Mouse (Mus musculus) limb, embryonic 10.5 days (tissue): ENCODE measurements around the gene AI182371. TPM values are rescaled to one million over a fixed set of nuclear protein-coding genes. Genes with fewer than 3 reads are reported as not detected.
A peak's percentile ranks its signal among the peaks of the same experiment; 100 is the strongest.

Experiments used
- DNase-seq: peaks from one replicate; pipeline ENCODE4 v3.0.0-alpha.2; 2017; ENCODE audit warnings: low spot score
- H3K27ac ChIP-seq: fragments of 300-500 bp; sonication (generic); 2 replicates; pipeline ENCODE4 v1.5.1; 2016; ENCODE audit warnings: mild to moderate bottlenecking
- H3K27me3 ChIP-seq: fragments of 300-500 bp; sonication (generic); 2 replicates; pipeline ENCODE4 v1.6.1; 2016; ENCODE audit warnings: low read depth, mild to moderate bottlenecking; ENCODE audit not compliant: poor library complexity, severe bottlenecking
- H3K36me3 ChIP-seq: fragments of 300-500 bp; sonication (generic); 2 replicates; pipeline ENCODE4 v1.6.1; 2016; ENCODE audit warnings: mild to moderate bottlenecking, moderate library complexity
- H3K4me1 ChIP-seq: fragments of 300-500 bp; sonication (generic); 2 replicates; pipeline ENCODE4 v1.6.1; 2016
- H3K4me3 ChIP-seq: fragments of 300-500 bp; sonication (generic); 2 replicates; pipeline ENCODE4 v1.5.1; 2016; ENCODE audit warnings: mild to moderate bottlenecking, moderate library complexity
- H3K9me3 ChIP-seq: fragments of 300-500 bp; sonication (generic); replicated peaks from 2 replicates; pipeline ENCODE4 v1.6.1; 2016; ENCODE audit warnings: mild to moderate bottlenecking
- WGBS: fragments of 180-500 bp; shearing (Covaris S2); methylation state at CpG from one replicate; pipeline ENCODE4 v1.1.7; 2016; 5-methylcytosine and 5-hydroxymethylcytosine counted together
- polyA plus RNA-seq: library from polyadenylated mRNA; unstranded; fragments of >200 nt; fragmentation: Nextera tagmentation; extraction: Ambion mirVana; gene quantifications from 2 replicates; pipeline ENCODE4 v1.2.1, GENCODE M21; 2016

AI182371 gene
- polyA plus RNA-seq, result 0.45 TPM in 1 of 2 replicates, not detected in the other

- H3K27ac ChIP-seq, result no peak within 1 kb of the TSS
These were observed at the start of gene AI182371 for GRCm38 (mm10) chr2:35101443-35101842. AI182371 (minus strand) TSS chr2:35101543.

GRCm38 (mm10) chr2:35148806-35149205 is 47.5 kb upstream of the AI182371 start:
- H3K4me1 ChIP-seq, result no peaks in the 10 kb centered on the region
- no peaks in the 10 kb centered on the region for H3K27me3 ChIP-seq
- H3K9me3 ChIP-seq, result no peaks in the 10 kb centered on the region
- H3K4me3 ChIP-seq, result no peak overlapping the region
- no peak overlapping the region for H3K27ac ChIP-seq
- peaks cover 100% of the 10 kb centered on the region for H3K36me3 ChIP-seq
- no peak for DNase-seq
- WGBS, result 94% methylated on average over 10 of the region's 10 CpGs

More at GRCm38 (mm10) chr2:35101443-35101842, at the start of gene AI182371:
- DNase-seq, result no peak
- Histone ChIP-seq H3K36me3 (no peaks in the 10 kb centered on the region), H3K4me1 (no peaks in the 10 kb centered on the region), H3K9me3 (no peaks in the 10 kb centered on the region), H3K4me3 (no peak within 1 kb of the TSS), H3K27me3 (no peaks in the 10 kb centered on the region)
- 93% methylated on average over 3 of the region's 3 CpGs for WGBS

- peaks cover 99% of the 10 kb centered on the region for H3K36me3 ChIP-seq
- no peak for DNase-seq
- H3K4me3 ChIP-seq, result no peak overlapping the region
- H3K9me3 ChIP-seq, result no peaks in the 10 kb centered on the region
- no peaks in the 10 kb centered on the region for H3K27me3 ChIP-seq
- H3K27ac ChIP-seq, result no peak overlapping the region
- H3K4me1 ChIP-seq, result no peaks in the 10 kb centered on the region
- WGBS, result 92% methylated on average over 3 of the region's 3 CpGs
These were observed 40.3 kb upstream of the AI182371 start for GRCm38 (mm10) chr2:35141673-35142072.

- no peaks in the 10 kb centered on the region for H3K27me3 ChIP-seq
- H3K36me3 ChIP-seq, result peaks cover 93% of the 10 kb centered on the region
- no peak overlapping the region for H3K27ac ChIP-seq
- no peak overlapping the region for H3K4me3 ChIP-seq
- WGBS, result 96% methylated on average over 1 of the region's 1 CpGs
- no peak for DNase-seq
- H3K4me1 ChIP-seq, result no peaks in the 10 kb centered on the region
- no peaks in the 10 kb centered on the region for H3K9me3 ChIP-seq
These were observed 37.2 kb upstream of the AI182371 start for GRCm38 (mm10) chr2:35138576-35138975.

DNA sequence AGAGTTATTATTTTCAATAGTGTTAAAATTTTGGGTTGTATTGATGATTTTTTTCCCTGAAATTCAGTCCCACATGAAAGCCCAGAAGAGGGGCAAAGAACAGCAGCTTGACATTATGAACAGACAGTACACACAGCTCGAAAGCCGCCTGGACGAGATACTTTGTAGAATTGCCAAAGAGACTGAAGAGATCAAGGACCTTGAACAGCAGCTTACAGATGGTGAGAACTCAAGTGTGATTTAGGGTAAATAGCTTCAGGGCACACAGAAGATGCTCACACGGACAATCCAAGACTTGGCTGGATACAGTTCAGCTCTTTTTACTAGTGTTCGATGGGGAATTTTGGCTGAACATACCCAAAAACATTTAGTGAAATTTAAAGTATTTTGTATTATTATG is 32.5 kb upstream of the AI182371 start:
- Histone ChIP-seq H3K36me3 (peaks cover 50% of the 10 kb centered on the region), H3K9me3 (no peaks in the 10 kb centered on the region), H3K4me3 (no peak overlapping the region), H3K27ac (no peak overlapping the region), H3K4me1 (peaks cover 12% of the 10 kb centered on the region), H3K27me3 (no peaks in the 10 kb centered on the region)
- WGBS, result 80% methylated on average over 5 of the region's 5 CpGs
- no peak for DNase-seq

DNA sequence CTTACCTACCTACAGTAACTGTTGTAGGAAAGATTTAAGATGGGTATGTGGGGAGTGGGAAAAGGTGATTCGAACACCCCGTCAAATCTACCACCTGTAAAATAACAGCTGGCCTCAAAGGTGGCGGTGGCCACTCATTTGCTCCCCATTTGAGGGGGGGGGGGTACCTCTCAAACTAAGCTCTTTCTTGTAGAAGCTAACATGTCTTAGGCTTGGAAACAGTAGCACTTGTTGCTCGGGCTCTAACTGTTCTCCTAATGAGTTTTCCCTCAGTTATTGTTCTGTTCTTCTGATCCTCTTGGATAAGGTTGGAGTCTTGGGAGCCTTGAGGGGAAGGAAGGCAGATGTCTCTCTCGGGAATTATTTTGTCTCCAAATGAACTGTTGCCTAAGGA is 31.3 kb upstream of the AI182371 start:
- DNase-seq, result peak; percentile 34
- H3K27me3 ChIP-seq, result no peaks in the 10 kb centered on the region
- H3K27ac ChIP-seq, result peak overlapping the region; percentile 89
- peaks cover 12% of the 10 kb centered on the region for H3K4me1 ChIP-seq
- WGBS, result 13% methylated on average over 5 of the region's 5 CpGs
- peaks cover 46% of the 10 kb centered on the region for H3K36me3 ChIP-seq
- H3K9me3 ChIP-seq, result no peaks in the 10 kb centered on the region
- peak overlapping the region; percentile 60 for H3K4me3 ChIP-seq

- H3K4me3 ChIP-seq, result peak overlapping the region; percentile 60
- WGBS, result under 1% methylated on average over 21 of the region's 21 CpGs
- peaks cover 44% of the 10 kb centered on the region for H3K36me3 ChIP-seq
- H3K4me1 ChIP-seq, result peaks cover 12% of the 10 kb centered on the region
- H3K27ac ChIP-seq, result peak overlapping the region; percentile 89
- no peaks in the 10 kb centered on the region for H3K9me3 ChIP-seq
- peak; percentile 88 for DNase-seq
- no peaks in the 10 kb centered on the region for H3K27me3 ChIP-seq
These were observed 30.8 kb upstream of the AI182371 start for GRCm38 (mm10) chr2:35131991-35132661.

GRCm38 (mm10) chr2:35131491-35131890 is 30.1 kb upstream of the AI182371 start:
- H3K4me1 ChIP-seq, result peaks cover 12% of the 10 kb centered on the region
- H3K9me3 ChIP-seq, result no peaks in the 10 kb centered on the region
- peak overlapping the region; percentile 60 for H3K4me3 ChIP-seq
- H3K27ac ChIP-seq, result peak overlapping the region; percentile 89
- no peaks in the 10 kb centered on the region for H3K27me3 ChIP-seq
- no peak for DNase-seq
- H3K36me3 ChIP-seq, result peaks cover 40% of the 10 kb centered on the region

- DNase-seq, result no peak
- Histone ChIP-seq H3K9me3 (no peaks in the 10 kb centered on the region), H3K27ac (no peak overlapping the region), H3K4me1 (0 out of 2 replicates have a peak, but pooled peaks cover 2% of the 10 kb centered on the region), H3K36me3 (peaks cover 33% of the 10 kb centered on the region), H3K27me3 (no peaks in the 10 kb centered on the region), H3K4me3 (no peak overlapping the region)
- 81% methylated on average over 7 of the region's 7 CpGs for WGBS
These were observed 23.4 kb upstream of the AI182371 start for GRCm38 (mm10) chr2:35124716-35125115.

GRCm38 (mm10) chr2:35110521-35110920 is 9.2 kb upstream of the AI182371 start:
- WGBS, result 80% methylated on average over 2 of the region's 2 CpGs
- Histone ChIP-seq H3K9me3 (no peaks in the 10 kb centered on the region), H3K27ac (no peak overlapping the region), H3K4me3 (0 out of 2 replicates have a peak overlapping the region, but pooled peaks have one; percentile 91), H3K4me1 (peaks cover 12% of the 10 kb centered on the region), H3K27me3 (no peaks in the 10 kb centered on the region), H3K36me3 (peaks cover 6% of the 10 kb centered on the region)
- DNase-seq, result no peak

GRCm38 (mm10) chr2:35109924-35110304 is 8.6 kb upstream of the AI182371 start:
- Histone ChIP-seq H3K27me3 (no peaks in the 10 kb centered on the region), H3K4me1 (peaks cover 12% of the 10 kb centered on the region), H3K27ac (peak overlapping the region; percentile 96), H3K36me3 (peaks cover 6% of the 10 kb centered on the region), H3K9me3 (no peaks in the 10 kb centered on the region), H3K4me3 (peak overlapping the region; percentile 91)
- 3% methylated on average over 13 of the region's 13 CpGs for WGBS
- DNase-seq, result no peak

GRCm38 (mm10) chr2:35109141-35109923 is 8.0 kb upstream of the AI182371 start, which contains the start of gene Cntrl:
Cntrl (plus strand) TSS chr2:35109492.
- DNase-seq, result peak; percentile 96
- Histone ChIP-seq H3K4me1 (peaks cover 12% of the 10 kb centered on the region), H3K4me3 (peak within 1 kb of the TSS; percentile 91), H3K9me3 (no peaks in the 10 kb centered on the region), H3K27ac (peak within 1 kb of the TSS; percentile 96), H3K27me3 (no peaks in the 10 kb centered on the region), H3K36me3 (peaks cover 6% of the 10 kb centered on the region)
- under 1% methylated on average over 62 of the region's 62 CpGs for WGBS

DNA sequence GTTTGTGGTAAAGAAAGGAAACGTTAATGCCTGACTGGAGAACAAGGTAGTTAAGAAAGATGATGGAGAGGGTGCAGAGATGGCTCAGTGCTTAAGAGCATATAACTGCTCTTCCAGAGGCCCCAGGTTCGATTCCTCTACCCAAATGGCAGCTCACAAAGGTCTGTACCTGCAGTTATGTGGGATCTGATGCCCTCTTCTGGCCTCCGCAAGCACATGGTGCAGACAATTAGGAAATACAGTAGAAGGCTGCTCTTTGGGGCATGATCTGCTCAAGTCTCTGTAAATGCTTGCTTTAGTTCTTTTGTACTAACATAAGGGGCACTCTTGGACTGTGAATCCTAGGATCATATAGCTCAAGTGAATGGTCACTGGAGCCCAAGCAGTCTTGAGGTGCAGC is 7.4 kb upstream of the AI182371 start:
- Histone ChIP-seq H3K27me3 (no peaks in the 10 kb centered on the region), H3K27ac (peak overlapping the region; percentile 96), H3K4me3 (peak overlapping the region; percentile 91), H3K4me1 (peaks cover 12% of the 10 kb centered on the region), H3K9me3 (no peaks in the 10 kb centered on the region), H3K36me3 (peaks cover 3% of the 10 kb centered on the region)
- DNase-seq, result no peak
- WGBS, result 28% methylated on average over 3 of the region's 3 CpGs
